Mouse (Mus musculus): Measurements from ENCODE around the gene Dnmt3a.

The Dnmt3a gene

DNA sequence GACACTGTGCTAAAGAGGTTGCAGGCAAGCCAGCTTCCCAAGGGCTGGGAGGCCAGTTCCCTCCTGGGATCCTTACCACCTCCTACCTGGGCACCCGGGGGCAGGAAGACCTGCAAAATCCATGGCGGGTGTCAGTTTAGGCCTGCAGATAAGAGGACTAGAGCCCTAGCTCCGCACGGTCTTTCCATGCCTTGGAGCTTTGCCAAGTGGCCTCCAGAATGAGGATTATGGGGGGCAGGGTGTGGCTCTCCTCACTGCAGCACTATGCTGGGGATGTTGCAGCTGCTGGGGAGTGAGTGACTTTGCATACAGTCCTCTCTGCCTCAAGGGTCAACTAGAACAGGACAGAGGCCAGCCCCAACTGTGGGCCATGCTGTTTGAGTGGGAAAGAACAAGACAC is 14.1 kb downstream of the Dnmt3a start:
- no peak for DNase-seq (ENCODE audit: low spot score in 2 of 2)

GRCm38 (mm10) chr12:3823408-3823807 is 17.6 kb downstream of the Dnmt3a start:
- no peak for DNase-seq (ENCODE audit: low spot score in 2 of 2)

DNA sequence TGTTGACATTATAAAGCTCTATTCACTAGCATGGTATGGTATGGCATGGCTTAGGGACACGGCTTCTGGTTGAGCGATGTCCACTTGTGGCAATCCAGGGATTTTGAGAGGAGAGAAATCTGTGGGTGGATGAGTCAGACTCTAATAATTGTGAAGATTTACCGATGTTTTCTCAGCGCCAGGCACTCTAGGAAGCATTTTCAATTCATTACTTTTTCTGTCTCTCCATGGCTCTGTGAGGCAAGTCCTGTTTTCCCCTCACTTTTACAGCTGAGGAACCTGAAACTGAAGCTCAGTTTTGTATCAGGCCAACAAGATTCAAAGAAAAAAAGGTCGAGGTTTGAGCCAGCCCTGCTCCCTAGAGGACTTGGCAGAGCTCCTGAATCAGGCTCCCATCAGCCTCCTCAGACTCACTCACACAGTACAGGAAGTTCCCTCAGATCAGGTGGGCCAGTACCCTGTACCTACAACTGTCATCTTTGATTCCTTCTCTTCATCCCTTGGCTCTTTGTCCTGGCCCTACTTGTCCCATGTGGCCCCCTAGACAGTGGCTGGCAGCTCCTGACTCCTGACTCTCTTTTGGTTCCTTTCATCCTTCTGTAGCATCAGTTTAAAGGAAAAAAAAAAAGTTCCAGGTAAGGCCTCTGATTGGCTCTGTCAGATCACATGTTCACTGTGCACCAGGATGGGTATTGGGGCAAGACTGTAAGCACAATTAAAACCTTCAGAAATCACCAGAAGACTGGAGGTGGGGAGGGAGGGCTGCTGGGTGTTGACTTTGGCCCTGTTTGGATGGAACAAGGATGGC is 19.3 kb downstream of the Dnmt3a start:
- DNase-seq (ENCODE audit: low spot score in 2 of 2) = no peak

DNA sequence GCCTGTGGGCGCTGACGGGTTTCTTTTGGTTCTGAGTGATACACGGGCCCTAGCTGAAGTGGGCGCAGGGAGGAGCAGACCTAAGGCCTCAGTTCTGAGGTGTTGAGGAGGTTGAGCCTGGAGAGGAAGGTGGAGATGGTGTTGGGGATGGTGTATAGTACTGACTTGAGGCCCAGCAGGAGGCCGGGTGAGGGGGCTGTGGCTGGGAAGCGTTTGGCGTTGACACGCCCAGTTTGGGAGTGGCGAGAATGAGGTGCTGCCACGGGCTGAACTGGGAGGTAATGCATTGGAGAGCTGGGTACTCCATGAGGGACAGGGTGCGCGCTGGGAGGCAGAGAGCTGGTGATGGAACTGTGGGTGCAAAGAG is 19.9 kb downstream of the Dnmt3a start:
- DNase-seq (ENCODE audit: low spot score in 2 of 2) = no peak

DNA sequence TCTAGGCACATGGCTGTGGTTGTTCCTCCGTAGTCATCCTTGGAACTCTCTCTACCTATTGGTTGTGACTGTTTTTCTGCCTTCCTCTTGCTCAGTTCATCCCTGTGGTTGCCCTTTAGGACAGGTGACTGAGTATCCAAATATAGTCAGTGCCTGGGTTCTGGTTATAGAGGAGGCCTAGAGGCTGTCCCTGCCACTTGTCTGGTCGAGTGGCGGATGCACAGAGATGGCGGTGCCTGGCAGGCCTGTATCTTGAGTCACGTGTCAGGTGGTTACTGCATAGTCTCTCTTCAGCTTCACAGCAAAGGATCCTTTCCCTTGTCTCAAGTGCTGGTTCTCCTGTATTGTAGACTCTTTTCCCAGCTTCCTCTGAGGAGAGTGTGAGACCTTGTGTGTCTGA is 22.0 kb downstream of the Dnmt3a start:
- DNase-seq (ENCODE audit: low spot score in 2 of 2) = no peak

GRCm38 (mm10) chr12:3833059-3833760 is 27.4 kb downstream of the Dnmt3a start:
- DNase-seq (ENCODE audit: low spot score in 2 of 2) = no peak

GRCm38 (mm10) chr12:3833851-3834273 is 28.1 kb downstream of the Dnmt3a start:
- peak; percentile 82 to 85 for DNase-seq (ENCODE audit: low spot score in 2 of 2)

DNA sequence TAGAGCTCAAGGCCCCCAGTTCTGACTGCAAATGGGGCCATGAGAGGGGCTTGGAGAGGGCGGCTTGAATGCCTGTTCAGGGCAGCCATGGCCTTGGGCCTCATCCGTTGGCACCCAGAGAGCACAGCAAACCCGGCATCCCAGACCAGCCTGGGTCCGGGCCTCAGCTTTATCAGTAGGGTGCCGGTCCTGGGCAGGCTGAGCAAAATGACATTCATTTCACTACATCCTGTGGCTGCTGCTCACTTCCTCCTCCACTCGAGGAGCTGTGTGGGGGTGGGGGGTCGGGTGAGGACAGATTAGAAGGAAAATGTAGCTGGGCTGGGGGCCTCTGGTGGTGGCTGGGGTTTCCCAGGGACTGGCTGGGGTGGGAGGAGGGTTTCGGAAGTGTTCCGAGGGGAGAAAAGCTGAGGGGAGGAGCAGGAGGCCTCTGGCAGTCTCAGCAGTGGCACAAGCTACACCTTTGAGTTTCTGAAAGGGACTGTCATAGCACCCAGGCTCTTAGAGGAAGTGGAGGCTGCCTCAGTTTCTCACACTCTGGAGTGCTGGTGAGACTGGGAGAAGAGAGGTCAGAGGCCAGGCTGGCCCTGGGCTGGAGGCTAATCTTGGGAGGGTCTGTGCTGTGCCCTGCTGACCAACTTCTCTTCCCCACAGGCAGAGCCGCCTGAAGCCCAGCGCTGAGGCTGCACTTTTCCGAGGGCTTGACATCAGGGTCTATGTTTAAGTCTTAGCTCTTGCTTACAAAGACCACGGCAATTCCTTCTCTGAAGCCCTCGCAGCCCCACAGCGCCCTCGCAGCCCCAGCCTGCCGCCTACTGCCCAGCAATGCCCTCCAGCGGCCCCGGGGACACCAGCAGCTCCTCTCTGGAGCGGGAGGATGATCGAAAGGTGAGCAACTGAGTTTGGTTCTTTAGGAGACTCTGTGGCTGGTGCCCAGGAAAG is 28.8 kb downstream of the Dnmt3a start:
- peak in 1 of 2 experiments; percentile 66 for DNase-seq (ENCODE audit: low spot score in 2 of 2)

- DNase-seq (ENCODE audit: low spot score in 2 of 2) = no peak
Observed at GRCm38 (mm10) chr12:3835576-3835975, 29.8 kb downstream of the Dnmt3a start.

GRCm38 (mm10) chr12:3837081-3837832 is 31.4 kb downstream of the Dnmt3a start:
- DNase-seq (ENCODE audit: low spot score in 2 of 2) = no peak

GRCm38 (mm10) chr12:3838009-3838408 is 32.2 kb downstream of the Dnmt3a start:
- no peak for DNase-seq (ENCODE audit: low spot score in 2 of 2)

DNA sequence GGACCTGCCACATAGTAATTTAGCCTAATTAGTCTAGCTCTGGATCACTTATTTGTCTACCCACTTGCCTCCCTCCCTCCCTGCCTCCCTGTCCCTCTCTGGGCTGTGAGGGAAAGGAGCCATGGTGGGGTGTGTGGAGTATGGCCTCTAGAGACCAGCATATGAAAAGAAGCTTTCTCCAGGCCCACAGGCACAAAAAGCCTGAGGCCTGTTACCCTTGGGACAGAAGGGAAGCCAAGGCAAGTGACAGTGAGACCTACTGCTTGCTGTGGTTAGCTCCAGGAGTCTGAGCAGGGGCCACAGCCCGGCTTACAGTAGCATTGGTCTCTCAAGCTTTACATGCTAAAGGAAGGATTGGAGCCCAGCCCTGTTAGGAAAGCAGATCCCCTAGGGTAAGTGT is 33.9 kb downstream of the Dnmt3a start:
- DNase-seq (ENCODE audit: low spot score in 2 of 2) = no peak

DNA sequence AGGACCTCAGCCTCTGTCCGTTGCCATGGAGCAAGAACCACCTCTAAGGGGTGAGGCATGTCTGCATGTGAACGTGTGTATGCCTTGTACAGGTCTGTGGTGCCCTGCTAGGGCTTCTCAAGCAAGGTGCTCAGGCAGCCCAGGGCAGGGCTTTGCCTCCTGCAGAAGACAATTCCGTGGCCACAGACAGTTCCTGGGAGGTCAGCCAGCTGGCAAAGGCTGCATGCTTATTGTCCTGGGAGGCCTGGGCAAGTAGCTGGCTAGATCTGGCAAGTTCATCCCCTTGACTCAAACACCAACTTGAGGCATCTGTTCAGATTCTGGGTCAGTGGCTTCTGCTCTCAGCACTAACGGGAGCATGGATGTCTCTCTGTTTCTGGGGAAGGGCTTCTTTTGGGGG is 35.3 kb downstream of the Dnmt3a start:
- no peak for DNase-seq (ENCODE audit: low spot score in 2 of 2)

DNA sequence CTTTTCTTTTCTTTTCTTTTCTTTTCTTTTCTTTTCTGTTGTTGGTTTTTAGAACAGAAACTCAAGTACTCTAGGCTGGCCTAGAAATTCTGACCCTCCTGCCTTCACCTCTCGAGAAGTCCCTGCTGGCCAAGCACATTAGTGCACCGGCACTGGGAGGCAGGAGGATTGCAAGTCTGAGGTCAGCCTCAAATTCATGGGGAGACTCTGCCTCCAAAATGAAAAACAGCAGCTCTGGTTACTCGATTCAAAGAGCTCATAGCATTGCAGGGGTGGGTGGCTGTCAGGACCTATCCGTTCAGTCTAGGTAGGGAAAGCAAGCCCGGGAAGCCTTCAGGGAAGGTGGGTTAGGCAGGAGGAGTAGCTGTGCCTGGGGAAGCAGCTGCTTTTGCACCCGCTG is 37.0 kb downstream of the Dnmt3a start:
- no peak for DNase-seq (ENCODE audit: low spot score in 2 of 2)

DNA sequence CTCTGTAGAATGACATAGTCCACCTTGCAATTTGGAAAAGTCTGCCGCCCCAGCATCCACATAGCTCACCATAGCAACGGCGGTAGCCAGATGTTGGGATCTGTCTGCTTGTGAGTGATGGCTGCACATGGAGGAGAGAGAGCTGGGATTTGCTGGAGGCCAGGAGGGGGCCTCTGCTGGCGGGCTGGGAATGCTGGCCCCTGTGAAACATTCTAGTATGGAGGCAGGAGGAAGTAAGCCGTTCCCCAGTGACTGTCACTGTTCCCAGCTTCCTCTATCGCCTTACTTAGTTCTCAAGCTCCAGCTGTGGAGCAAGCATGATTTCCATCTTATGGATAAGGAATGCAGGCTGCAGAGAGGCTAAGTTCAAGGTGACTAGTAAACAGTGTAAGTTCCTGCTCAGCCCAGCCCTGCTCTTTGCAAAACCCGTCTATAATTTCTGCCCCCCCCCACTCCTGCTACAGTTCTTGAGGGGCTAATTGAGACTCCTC is 37.6 kb downstream of the Dnmt3a start:
- DNase-seq (ENCODE audit: low spot score in 2 of 2) = no peak

DNA sequence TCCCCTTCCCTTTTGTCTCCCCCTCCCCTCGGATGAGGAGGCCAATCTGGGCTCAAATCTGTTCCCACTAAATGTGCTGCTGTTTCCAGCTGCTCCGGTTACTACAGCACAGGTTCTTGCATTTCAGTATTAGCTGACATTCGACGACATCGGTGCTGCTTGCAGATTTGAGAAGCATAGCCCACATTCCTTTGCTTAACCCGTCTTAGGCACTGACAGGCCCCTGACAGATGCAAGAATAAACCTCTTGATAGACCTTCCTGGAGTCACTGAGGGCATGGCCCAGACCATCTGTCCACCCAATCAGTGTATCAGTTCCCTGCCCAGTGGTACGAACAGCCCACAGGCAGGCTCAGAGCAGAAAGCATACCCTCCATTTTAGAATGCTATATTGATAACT is 38.1 kb downstream of the Dnmt3a start:
- no peak for DNase-seq (ENCODE audit: low spot score in 2 of 2)

GRCm38 (mm10) chr12:3844335-3844734 is 38.5 kb downstream of the Dnmt3a start:
- DNase-seq (ENCODE audit: low spot score in 2 of 2) = no peak

- no peak for DNase-seq (ENCODE audit: low spot score in 2 of 2)
Observed at GRCm38 (mm10) chr12:3849481-3849880, 43.7 kb downstream of the Dnmt3a start.

GRCm38 (mm10) chr12:3850165-3850564 is 44.4 kb downstream of the Dnmt3a start:
- DNase-seq (ENCODE audit: low spot score in 2 of 2) = no peak

- no peak for DNase-seq (ENCODE audit: low spot score in 2 of 2)
Observed at GRCm38 (mm10) chr12:3850731-3851130, 44.9 kb downstream of the Dnmt3a start.

GRCm38 (mm10) chr12:3851179-3851578 is 45.4 kb downstream of the Dnmt3a start:
- no peak for DNase-seq (ENCODE audit: low spot score in 2 of 2)

Measured in frontal cortex, postnatal 10 days (tissue).